In genomic region chr16:56075222-56076111, GRCm38 (mm10) we compare ENCODE assay signal across 8 mouse cellular contexts. TPM values are rescaled to one million over a fixed set of nuclear protein-coding genes. Genes with fewer than 3 reads are reported as not detected.
DNase-seq lines count a peak whose midpoint lies in the region; ATAC-seq and TF ChIP-seq lines count a peak whose summit lies in the region.

No protein-coding gene starts in this region.

- under 1% methylated on average over 55 of the region's 66 CpGs for WGBS in hindbrain, postnatal 0 days

- H3K4me2 ChIP-seq in hindbrain, postnatal 0 days (ENCODE audit: low read depth, low read length): peak overlapping the region; percentile 62

- peak overlapping the region; percentile 80 for H3K9ac ChIP-seq in hindbrain, postnatal 0 days (replicated peaks; ENCODE audit: low read length)

- H3K9me3 ChIP-seq in hindbrain, postnatal 0 days (ENCODE audit: low read length): no peaks in the 10 kb centered on the region

- no peak for TF ChIP-seq CTCF in gastrocnemius, adult 2 months (IDR thresholded peaks at IDR 0.05)
- no peak for TF ChIP-seq CTCF in hindbrain, postnatal 0 days (IDR thresholded peaks at IDR 0.05; ENCODE audit: low read depth)

- DNase-seq in gastrocnemius, adult 2 months: peak; percentile 95
- peak; percentile 95 for DNase-seq in hindbrain, postnatal 0 days (ENCODE audit: low spot score)
- DNase-seq in left cerebral cortex, adult 18-20 months (ENCODE audit: low spot score in 2 of 2): peak; percentile 66 to 75
- DNase-seq in lung, postnatal 4 days: peak; percentile 85 to 87
- peak; percentile 87 for DNase-seq in retina, postnatal 7 days (ENCODE audit: low read depth, low spot score)
- DNase-seq in urinary bladder, adult 18-20 months (ENCODE audit: low spot score in 2 of 2): peak; percentile 68 to 87

- intact Hi-C loops in gastrocnemius, adult 2 months (cut with DNase I): loop anchor here (2.0 to 5.0 kb wide), 3 partner anchors 37 to 103 kb away; partner anchors contain the start of genes Pcnp and Zbtb11

- H3K27me3 ChIP-seq in hindbrain, postnatal 0 days (ENCODE audit: insufficient read depth, low read length): no peaks in the 10 kb centered on the region

- ATAC-seq in activated CD4-positive, CD25-positive, alpha-beta regulatory T cell, adult 4 months: peak; percentile 78
- ATAC-seq in common myeloid progenitor, adult 5-6 weeks (replicated peaks; ENCODE audit: low read depth, poor library complexity, severe bottlenecking): peak; percentile 76
- peak; percentile 92 for ATAC-seq in hindbrain, postnatal 0 days

- H3K4me3 ChIP-seq in gastrocnemius, adult 2 months: peak overlapping the region; percentile 94
- H3K4me3 ChIP-seq in hindbrain, postnatal 0 days (ENCODE audit: low read length): peak overlapping the region; percentile 77

- peak overlapping the region; percentile 99 for H3K27ac ChIP-seq in gastrocnemius, adult 2 months
- peak overlapping the region; percentile 96 for H3K27ac ChIP-seq in hindbrain, postnatal 0 days

- no peaks in the 10 kb centered on the region for H3K36me3 ChIP-seq in hindbrain, postnatal 0 days (ENCODE audit: insufficient read depth, low read length)

- no peaks in the 10 kb centered on the region for H3K4me1 ChIP-seq in hindbrain, postnatal 0 days (ENCODE audit: insufficient read depth, low read length)

RNA-seq across cellular contexts. Expression of gene Senp7, which starts 27.3 kb away (rescaled TPM):
- 10 to 100 TPM; 51.4 to 54.0 TPM for polyA plus RNA-seq in activated CD4-positive, CD25-positive, alpha-beta regulatory T cell, adult 4 months (2017; shearing (Covaris generic))
- total RNA-seq in common myeloid progenitor, adult 5-6 weeks (2017): 26.1 and 29.4 TPM in 2 replicates
- total RNA-seq in gastrocnemius, adult 2 months (2021): 10 to 100 TPM; 10.9 to 14.6 TPM
- 11.4 and 23.8 TPM in 2 replicates for total RNA-seq in hindbrain, postnatal 0 days (2014; rRNA removed)
- polyA plus RNA-seq in hindbrain, postnatal 0 days (2015; fragmentation: Nextera tagmentation; extraction: Ambion mirVana): 30.3 and 31.3 TPM in 2 replicates
- total RNA-seq in left cerebral cortex, adult 18-20 months (2021): 10 to 100 TPM; 41.9 to 42.6 TPM

RNA-seq across cellular contexts. Expression of gene Trmt10c, which starts 37.8 kb away (rescaled TPM):
- polyA plus RNA-seq in activated CD4-positive, CD25-positive, alpha-beta regulatory T cell, adult 4 months (2017; shearing (Covaris generic)): 10 to 100 TPM; 25.4 to 29.0 TPM
- total RNA-seq in common myeloid progenitor, adult 5-6 weeks (2017): 50.0 and 58.0 TPM in 2 replicates
- 10 to 100 TPM in 1 of 2 experiments, 1 to 10 TPM in 1; 8.4 to 10.2 TPM for total RNA-seq in gastrocnemius, adult 2 months (2021)
- total RNA-seq in hindbrain, postnatal 0 days (2014; rRNA removed): 7.8 and 10.3 TPM in 2 replicates
- polyA plus RNA-seq in hindbrain, postnatal 0 days (2015; fragmentation: Nextera tagmentation; extraction: Ambion mirVana): 15.0 and 15.9 TPM in 2 replicates
- total RNA-seq in left cerebral cortex, adult 18-20 months (2021): 10 to 100 TPM; 10.9 to 11.0 TPM

RNA-seq across cellular contexts. Expression of gene Pcnp, which starts 45.9 kb away (rescaled TPM):
- 100 to 1,000 TPM; 227 to 239 TPM for polyA plus RNA-seq in activated CD4-positive, CD25-positive, alpha-beta regulatory T cell, adult 4 months (2017; shearing (Covaris generic))
- total RNA-seq in common myeloid progenitor, adult 5-6 weeks (2017): 116 and 120 TPM in 2 replicates
- total RNA-seq in gastrocnemius, adult 2 months (2021): 10 to 100 TPM; 55.9 to 62.6 TPM
- total RNA-seq in hindbrain, postnatal 0 days (2014; rRNA removed): 50.1 and 53.4 TPM in 2 replicates
- polyA plus RNA-seq in hindbrain, postnatal 0 days (2015; fragmentation: Nextera tagmentation; extraction: Ambion mirVana): 221 and 233 TPM in 2 replicates
- 100 to 1,000 TPM; 176 to 188 TPM for total RNA-seq in left cerebral cortex, adult 18-20 months (2021)

Comparison
In these comparisons a context has a peak if more than half of its experiments do, and no peak if none do; other contexts are left out.
1. Peak in every context shown above with its lines: DNase-seq, ATAC-seq, H3K4me3 ChIP-seq and H3K27ac ChIP-seq.